Mouse (Mus musculus): ENCODE data around the gene Zbtb32.
A peak's percentile ranks its signal among the peaks of the same experiment; 100 is the strongest.

The Zbtb32 gene

DNA sequence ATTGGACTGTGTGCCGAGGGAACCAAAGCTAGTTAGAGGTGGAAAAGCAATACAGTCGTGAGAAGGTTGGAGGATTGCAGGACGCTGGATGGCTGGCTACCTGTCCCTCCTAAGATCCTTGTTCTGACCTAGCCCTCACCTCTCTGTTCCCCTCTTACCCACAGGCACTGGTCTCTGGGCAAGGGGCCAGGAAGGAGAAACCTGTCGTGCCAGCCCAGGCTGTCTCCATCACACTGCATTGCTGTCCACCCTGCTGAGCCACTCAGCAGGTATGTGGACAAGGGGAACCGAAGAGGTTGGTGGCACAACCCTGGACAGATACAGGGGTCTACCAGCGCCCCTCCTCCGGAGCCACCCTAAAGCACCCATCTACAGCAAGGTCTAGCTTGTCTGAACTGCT lies 1.9 kb upstream of the Zbtb32 start:
- DNase-seq (ENCODE audit: low read depth) = no peak

DNA sequence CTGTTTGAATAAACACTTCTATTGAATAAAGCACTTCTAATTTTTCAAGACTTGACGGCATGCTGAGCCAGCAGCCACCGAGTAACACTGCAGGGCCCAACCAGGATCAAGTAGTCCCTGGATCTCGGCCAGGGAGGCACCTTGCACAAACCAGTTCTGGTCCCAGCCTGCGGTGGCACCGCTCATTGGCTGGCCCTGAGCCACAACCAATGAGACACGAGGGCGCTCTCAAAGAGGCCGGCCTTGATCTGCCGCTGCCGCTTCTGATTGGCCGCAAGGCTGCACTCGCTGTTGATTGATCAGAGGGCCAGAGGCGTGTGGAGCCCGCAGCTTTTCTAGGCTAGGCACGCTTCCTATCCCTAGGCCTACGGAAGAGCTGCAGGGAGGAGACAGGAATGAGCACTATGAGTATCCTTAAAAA lies 1.2 kb upstream of the Zbtb32 start:
- DNase-seq (ENCODE audit: low read depth) = peak; percentile 85

DNA sequence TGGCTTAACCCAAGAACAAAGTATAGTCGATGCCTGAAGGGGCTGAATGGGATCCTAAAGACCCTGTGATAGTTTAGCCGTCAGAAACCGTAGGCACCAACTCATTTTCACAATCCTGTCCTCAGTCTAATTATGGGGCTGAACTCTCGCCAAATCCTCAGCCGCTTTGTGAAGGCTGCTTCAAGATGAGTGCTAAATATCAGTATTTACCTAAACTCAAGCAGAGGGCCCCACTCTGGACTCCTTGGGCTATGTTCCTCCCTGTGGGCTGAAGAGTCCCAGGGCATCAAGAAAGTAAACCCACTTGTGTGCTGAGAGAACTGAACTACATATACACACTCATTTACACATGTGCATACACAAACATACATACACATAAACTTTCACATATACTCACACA lies 1.9 kb downstream of the Zbtb32 start:
- no peak for DNase-seq (ENCODE audit: low read depth)

DNA sequence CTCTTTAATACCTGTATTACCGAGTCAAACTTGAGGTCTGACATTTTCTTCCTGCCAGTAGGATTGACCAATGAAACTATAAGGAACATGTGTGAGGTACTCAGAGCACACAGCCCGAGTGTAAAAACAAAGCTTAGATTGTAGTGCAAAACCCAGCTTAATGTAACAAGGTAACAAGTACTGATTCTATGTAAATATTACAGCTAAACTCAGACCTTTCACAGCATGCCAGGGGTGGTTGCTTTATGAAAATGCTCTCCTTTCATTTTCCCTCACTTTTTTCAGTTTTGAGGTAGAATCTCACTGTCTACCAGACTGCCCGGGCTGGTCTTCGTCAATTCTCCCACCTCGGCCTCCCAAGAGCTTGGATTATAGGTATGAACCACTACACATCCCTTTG lies 2.6 kb downstream of the Zbtb32 start:
- DNase-seq (ENCODE audit: low read depth) = no peak

DNA sequence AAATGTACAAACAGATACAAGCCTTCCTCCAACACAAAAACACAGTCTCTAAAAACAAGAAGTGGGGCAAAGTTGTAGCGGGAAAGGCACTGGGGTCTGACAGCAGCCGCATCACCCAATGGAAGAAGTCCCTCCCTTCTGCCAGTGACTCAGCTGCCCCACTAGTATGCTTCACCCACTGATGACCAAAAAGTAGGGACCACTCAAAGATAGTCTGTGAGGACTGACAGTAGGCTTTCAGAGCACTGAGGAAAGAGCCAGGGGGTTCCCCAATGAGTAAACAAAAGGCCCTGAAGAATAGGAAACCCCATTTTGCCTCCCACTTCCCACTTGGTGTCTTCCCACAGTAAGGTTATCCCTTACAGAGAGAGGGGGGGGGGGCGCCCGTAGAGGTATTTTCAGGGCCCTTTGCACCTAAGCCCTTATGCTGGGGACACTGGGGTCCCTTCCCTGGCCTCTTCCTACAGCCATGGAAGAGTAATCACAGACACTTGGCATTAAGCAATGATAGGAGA lies 4.1 kb downstream of the Zbtb32 start:
- DNase-seq (ENCODE audit: low read depth) = peak; percentile 69

DNA sequence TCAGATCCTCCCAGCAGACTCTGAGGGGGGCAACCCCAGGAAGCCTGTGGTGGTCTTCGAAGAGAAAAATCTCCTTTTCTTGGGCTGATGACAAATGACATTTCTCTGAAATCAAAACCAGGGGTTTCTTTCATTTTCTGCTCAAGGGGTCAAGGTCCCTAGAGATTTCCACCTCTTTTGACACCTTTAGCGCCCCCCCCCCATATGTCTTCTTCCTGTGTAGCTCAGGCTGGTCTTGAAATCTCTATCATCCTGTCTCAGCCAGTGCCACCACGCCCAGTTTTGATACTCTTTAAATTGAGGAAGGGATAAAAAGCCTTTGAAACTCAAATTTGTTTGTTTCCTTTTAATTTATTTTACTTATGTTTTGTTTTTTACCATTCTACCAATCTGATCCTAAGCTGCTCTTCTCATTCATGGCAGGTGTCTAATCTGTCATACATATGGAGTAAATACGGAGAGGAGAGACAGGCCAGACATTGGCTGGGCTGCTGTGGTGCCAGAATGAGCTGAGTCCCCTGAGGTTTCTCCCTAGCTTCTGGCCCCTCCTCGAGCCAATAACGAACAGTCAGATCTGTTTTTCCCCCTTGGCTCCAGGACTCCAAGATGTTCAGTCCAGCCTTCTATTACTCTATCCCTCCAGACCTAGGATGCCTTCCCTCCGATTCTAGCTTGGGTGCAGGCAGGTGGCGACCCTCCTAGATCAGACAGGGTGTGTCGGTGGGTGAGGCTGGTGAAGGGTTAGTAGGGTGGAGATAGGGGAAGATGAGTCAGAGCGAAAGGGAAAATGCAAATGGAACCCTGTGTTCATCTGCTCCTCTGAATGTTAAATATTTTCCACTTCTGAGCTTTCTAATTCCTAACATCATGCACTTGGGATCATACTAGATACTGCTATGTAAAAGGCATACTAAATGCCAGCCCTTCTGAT lies 4.9 kb downstream of the Zbtb32 start:
- DNase-seq (ENCODE audit: low read depth) = peak; percentile 81

DNA sequence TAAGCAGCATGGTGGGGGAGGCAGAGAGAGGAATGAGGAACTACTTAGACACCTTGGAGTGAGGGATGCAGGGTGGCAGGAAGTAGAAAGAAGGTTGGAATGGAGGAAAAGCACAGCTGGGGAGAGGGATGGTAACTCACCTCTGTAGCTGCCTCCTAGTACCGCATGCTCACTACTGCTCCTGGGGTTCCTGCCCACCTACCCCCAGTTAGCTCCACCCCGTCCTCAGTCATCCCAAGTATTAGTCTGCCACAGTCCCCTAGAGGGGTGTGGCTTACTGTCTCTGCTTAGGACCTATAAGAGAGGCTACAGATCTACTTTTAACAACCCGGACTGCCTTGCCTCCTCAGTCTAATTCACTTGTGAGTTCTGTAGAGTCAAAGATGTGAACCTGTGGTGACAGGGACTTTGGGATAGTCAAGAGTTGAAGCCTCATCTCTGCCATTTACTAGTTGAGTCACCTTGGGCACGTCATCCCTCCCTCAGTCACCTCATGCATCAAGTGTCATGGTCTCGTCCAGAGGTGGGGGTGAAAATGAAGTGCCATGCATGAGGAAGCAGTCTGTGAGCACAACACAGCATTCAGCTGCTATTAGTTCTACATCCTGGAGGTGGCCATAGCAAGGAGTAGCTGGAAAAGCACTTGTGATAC lies 5.8 kb downstream of the Zbtb32 start:
- peak; percentile 76 for DNase-seq (ENCODE audit: low read depth)

DNA sequence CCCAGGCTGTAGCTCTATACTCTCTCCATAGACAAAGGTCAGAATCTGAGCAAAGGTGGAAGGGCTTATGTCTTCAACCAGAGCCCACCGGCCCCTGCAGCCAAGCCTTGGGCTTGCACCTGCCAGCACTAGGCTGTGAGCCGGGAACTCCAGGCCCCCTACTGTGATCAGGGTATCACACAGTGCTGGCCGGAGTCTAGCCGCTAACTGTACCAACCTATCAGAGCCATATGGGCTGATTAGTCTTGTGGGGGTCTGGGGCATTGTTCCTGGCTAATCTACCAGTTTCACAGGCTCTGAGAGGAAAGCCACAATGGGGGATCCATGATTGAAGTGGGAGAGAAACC lies 7.1 kb downstream of the Zbtb32 start:
- no peak for DNase-seq (ENCODE audit: low read depth)

DNA sequence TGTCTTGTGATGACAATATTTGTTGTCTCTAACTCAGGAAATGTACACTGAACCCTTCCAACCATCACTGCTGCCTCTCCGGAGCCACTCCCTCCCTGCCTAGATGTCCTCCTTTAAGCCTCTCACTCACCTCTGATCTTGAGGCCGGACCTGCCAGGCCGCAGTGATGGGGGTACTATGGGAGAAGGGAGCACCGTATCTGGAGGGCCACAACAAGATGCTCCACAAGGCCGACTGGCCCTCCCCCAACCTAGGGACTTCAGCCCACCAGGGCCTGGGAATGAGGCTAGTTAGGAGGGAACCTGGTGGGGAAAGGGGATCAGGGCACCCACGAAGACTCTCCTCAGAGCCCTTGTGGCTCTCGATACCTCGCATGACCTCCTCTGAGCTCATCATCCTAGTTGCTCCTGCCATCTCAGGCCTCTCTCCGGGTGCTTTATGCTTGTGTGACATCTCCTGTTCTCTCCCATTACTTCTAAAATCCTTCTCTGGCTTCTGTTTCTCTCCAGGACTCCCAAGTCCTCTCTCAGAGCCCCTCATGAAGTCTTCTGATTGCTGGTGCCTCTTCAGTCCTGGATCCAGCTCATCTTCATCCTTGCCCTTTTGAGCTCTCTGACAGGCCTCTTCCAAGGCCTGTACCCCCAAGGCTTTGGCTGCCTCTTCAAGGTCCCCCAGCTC lies 7.6 kb downstream of the Zbtb32 start:
- DNase-seq (ENCODE audit: low read depth) = no peak

DNA sequence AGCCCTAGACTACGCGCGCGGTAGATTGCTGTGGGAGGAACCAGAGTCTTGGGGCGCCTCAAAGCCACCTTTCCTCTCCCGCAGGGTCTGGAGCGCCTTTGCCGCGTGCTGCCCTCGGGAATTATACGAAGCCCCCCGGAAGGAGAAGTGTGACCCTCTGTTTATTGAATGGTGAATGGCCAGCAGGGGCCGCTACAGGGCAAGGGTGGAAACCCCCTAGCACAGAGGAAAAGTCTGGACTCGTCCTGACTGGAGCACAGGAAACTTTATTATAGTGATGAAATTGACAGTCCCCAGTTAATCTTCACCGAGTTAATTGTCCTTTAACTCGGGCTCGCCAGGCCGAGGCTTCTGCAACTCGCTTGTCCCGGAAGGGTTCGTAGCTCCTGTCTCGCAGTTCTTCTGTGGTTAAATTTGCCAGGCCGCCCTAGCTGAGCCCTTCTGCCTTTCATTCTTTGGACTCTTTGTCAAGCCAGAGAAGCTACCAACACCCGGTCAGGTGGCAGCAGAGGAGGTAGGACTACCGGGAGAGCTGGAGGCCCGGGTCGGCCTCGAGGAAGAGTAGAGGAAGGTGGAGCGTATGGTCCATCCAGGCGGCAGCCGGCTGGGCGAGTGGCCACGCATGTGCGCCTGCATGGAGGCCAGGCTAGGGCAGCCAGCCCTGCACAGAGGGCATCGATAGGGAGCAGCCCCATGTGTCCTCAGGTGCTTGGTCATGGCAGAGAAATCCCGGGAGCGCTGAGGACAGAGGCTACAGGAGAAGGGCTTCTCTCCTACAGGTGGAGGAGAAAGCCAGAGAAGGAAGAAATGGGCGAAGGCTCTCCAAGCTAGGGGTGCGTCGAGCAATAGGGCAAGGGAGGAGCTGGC lies 9.0 kb downstream of the Zbtb32 start:
- peak; percentile 88 for DNase-seq (ENCODE audit: low read depth)

DNA sequence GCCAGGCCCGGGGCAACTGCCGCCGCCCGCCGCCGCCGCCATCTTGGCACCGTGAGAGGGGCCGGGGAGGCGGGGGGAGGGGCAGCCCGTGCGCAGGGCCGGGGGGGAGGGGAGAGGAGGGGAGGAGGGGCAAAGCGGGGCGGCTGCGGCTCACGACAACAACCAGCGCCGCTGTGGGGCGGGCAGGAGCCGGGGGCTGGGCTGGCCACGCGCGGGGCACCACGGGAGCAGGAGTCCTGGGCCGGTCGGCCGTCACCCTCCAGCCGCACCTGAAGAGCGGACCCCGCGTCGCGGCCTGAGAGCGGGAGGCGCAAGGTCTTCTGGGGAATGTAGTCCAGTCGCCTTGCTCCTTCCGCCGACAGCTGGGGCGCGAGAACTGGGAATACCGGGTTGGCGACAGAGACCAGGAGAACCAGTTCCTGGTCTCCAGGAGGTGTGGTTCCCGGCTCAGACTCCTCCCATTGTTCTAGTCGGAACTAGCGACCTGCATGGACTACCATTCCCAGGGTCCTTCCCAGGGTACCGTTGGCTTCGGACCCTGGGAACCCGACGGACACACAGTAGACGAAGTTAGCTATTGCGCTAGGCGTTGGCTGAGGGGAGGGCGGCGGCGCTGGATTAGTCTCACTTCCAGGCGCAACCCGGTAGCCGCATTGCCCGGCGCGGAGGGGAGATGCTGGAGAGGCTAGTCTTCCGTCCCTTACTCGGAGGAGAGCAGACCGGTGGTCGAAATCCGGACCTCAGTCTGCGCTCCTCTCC lies 9.9 kb downstream of the Zbtb32 start, which contains the start of gene Kmt2b:
Gene Kmt2b, minus strand, starts transcription at position 51 of the 759 bp plus-strand sequence.
- peak; percentile 94 for DNase-seq (ENCODE audit: low read depth)

DNA sequence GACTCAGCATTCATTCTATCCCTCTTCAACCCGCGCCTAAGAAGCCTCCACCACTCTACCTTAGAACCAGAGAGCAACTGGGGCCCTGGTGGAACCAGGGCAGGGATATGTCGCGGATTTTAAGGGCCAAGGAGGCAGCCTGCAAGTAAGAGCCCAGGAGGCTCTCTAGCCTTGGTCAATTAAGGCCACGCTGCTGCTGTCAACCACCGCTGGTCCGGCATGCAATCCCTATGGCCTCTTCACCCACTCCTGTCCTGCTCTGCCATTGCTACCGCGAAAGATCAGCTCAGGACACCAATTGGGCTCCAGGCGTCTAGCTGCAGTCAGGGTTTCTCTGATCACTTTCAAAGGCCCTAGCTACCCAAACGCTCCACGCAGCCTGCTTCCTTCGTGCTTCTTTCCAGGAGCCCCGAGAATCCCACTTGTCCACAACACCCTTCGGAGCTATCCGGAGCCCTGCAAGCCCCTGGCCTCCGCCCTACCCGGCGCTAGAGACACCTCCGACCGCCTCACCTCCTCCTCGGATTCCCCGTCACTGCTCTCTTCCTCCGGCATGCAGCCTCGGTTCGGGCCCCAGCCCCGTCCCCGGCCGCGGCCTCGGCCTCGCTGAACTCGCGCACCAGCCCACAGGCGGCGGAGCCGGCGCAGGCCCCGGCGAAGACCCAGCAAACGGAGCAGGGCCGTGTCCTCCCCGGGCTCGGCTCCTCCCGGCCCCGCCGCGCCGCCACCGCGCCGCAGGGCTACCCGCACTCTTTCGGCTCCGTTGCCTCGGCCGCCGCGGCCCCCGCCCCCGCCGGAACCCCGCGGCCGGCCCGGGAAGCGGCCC lies 10.7 kb downstream of the Zbtb32 start:
- DNase-seq (ENCODE audit: low read depth) = peak; percentile 61

DNA sequence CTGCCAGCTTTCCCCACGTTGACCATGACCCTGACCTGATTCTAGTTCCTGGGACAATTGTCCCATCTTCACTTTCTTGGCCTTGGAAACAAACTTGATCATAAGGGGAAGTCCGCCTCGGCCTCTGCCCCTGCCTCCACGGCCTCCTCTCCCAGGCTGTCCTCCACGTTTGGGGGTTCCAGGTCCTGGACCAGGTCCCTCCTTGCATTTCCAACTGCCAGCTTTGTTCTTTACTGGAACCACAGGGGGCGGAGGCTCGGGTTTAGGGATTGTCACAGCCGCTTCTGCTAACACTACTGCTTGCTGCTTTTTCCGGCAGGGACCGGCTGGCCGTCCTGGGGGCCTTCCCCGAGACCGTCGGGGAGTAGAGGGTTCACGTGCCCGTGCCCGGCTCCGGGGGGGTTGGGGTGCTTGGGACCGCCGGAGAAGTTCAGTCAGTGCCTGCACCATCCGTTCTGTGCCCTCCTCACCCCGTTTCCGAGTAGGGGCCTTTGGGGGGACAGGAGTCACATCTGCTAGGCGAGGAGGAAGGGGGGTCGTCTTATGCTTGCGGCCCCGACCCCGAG lies 12.2 kb downstream of the Zbtb32 start:
- no peak for DNase-seq (ENCODE audit: low read depth)

DNA sequence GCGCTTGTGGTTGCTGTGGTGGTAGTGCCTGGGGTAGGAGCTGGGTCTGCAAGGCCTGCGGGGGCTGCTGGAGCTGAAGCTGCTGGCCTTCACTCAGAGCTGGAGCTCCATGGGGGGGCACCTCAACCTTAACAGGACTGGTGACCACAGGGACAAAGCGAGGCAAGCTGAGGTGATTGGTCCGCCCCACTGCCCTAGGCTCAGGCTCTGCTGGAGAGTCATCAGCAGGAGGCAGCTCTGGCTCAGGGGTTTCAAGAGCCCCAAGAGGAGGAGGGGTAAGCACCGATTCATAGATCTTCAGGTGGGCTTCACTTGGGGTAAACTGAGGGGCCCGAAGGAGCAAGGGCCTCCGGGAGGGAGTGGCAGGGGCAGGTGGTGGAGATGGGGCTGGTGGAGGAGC lies 13.5 kb downstream of the Zbtb32 start:
- no peak for DNase-seq (ENCODE audit: low read depth)

DNA sequence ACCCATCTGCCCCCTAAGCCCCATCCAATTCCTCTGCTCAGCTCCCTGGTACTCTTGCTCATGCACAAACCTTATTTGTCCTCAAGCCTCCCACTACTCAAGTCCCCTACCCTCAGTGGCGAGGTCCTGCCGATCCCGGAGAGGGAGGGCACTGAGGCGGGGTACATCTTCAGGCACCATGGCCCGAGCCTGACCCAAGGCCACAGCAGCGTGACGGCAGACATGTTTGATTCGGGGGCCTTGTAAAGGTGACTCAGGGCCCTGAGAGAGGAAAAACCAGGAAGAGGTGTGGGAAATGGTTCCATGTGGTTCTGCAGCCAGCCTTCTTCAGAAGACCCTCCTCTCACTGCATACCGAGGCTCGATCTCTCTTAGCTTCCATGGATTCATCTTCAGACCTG lies 14.4 kb downstream of the Zbtb32 start:
- DNase-seq (ENCODE audit: low read depth) = no peak

DNA sequence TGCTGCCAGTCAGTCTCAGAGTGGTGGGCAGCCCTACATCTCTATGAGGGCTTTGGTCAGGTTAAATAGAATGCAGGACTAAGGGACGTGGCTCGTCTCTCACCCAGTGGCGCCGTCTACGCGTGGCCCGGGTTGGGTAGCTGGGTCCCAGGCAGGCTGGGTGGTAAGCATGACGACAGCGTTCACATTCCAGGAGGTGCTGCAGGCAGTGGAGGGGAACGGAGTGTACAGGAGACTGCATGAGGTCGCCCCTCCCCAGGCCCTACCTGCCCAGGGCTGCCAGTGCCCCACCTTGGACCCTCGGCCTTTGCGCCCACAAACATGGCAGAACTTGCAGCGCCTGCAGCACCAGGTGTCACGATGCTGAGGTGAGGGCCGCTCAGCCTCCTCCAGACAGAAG lies 17.2 kb downstream of the Zbtb32 start:
- DNase-seq (ENCODE audit: low read depth) = no peak

DNA sequence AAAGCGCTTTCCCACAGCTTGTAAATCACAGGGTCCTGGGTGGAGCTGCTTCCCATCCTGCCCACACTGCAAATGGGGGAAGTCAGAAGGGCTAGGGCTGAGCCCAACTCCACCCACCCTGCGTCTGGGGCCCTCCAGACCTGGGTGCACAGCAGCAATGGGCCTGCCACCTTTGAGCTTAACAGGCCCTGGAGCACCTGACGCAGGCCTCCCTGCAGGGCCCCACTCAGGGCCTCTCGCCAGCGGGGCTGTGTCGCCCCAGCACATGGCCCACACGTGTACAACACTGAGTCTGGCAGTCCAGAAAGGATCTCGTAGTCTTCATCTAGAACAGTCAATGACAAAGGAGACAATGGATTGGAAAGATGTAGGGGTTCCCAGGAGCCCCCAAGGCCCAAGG lies 18.8 kb downstream of the Zbtb32 start:
- no peak for DNase-seq (ENCODE audit: low read depth)

DNA sequence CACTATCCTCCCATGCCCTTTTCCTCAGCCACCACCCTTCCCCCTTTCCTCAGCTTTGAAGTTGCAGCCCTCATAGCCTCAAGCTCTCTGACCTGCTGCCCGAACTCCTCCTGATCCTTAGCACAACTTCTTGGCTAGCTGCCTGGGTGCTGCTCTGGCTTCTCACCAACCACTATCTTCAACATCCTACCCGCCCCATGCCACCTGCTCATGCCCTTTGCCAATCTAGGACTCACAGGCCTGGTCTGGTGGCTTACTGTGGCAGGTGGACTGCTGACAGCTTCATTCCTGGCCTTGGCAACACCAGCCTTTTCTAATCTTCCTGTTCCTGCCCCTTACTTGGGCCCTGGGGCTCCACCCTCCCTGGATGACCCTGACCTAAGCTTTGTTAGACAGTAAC lies 25.7 kb downstream of the Zbtb32 start:
- DNase-seq (ENCODE audit: low read depth) = no peak

DNA sequence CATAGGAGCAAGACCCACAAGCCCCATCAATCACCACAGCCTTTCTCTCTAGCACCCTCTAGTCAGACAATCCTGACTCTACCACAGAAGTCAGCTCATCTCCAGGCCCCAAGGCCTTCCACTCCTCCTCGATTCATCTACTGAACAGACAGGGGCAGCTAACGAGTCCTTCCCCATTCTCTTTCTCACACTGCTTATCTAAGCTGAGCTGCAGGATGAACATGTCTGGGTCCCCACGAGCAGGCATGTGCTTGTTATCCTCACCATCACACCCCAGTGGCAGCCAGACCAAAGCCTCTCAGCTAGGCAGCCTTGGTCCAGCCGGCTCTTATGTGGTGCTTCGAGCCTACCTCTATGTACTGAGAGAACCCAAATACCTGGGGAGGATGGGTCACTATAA lies 26.3 kb downstream of the Zbtb32 start:
- no peak for DNase-seq (ENCODE audit: low read depth)

DNA sequence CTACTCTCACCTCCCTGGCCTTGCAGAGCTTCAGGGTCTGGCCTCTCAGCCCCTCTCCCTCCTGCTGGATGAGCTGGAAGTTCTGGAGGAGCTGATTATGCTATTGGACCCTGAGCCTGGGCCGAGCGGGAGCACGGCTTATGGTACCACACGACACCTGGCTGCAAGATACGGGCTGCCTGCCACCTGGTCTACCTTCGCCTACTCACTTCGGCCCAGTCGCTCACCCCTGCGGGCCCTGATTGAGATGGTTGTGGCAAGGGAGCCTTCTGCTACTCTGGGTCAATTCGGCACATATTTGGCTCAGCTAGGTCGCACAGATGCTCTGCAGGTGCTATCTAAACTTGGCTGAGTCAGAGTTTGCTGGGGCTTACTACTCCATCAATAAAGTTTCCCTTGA lies 31.2 kb downstream of the Zbtb32 start:
- no peak for DNase-seq (ENCODE audit: low read depth)

Data from induced T-regulatory cell, adult 2 months (primary cell).